11 mouse cellular contexts compared by ENCODE assay signal in genomic region chr14:27096133-27096532, GRCm38 (mm10). TPM values are rescaled to one million over a fixed set of nuclear protein-coding genes. Genes with fewer than 3 reads are reported as not detected.
A peak's percentile ranks its signal among the peaks of the same experiment; 100 is the strongest.
DNase-seq lines count a peak whose midpoint lies in the region; ATAC-seq and TF ChIP-seq lines count a peak whose summit lies in the region.
"Had no signal": no experiment of that assay in that cellular context is flagged by ENCODE, and none has a peak within 500 bp of the region (broad histone marks: within the 10 kb centered on the region; RNA-seq: fewer than 3 reads in every experiment).

No protein-coding gene starts in this region.

- H3K4me3 ChIP-seq in kidney, embryonic 16.5 days (ENCODE audit: low read length): no peak overlapping the region
- H3K4me3 ChIP-seq in stomach, embryonic 16.5 days (replicated peaks; ENCODE audit: low read length): no peak overlapping the region
- H3K4me3 ChIP-seq in stomach, postnatal 0 days (ENCODE audit: low read depth, low read length): no peak overlapping the region
- no peak overlapping the region for H3K4me3 ChIP-seq in embryonic facial prominence, embryonic 10.5 days
- no peak overlapping the region for H3K4me3 ChIP-seq in liver, embryonic 11.5 days (ENCODE audit: low read depth, low read length)
- H3K4me3 ChIP-seq: heart, embryonic 10.5 days; stomach, embryonic 15.5 days had no signal

- 71% methylated on average over 9 of the region's 9 CpGs for WGBS in kidney, embryonic 16.5 days
- 68% methylated on average over 9 of the region's 9 CpGs for WGBS in stomach, embryonic 16.5 days
- WGBS in stomach, postnatal 0 days: 75% methylated on average over 9 of the region's 9 CpGs
- WGBS in embryonic facial prominence, embryonic 10.5 days: 72% methylated on average over 9 of the region's 9 CpGs
- 73% methylated on average over 9 of the region's 9 CpGs for WGBS in liver, embryonic 11.5 days

- no peaks in the 10 kb centered on the region for H3K4me1 ChIP-seq in kidney, embryonic 16.5 days (ENCODE audit: insufficient read depth, low read length)
- no peaks in the 10 kb centered on the region for H3K4me1 ChIP-seq in stomach, embryonic 16.5 days (ENCODE audit: control insufficient read depth, insufficient read depth, low read length)
- no peaks in the 10 kb centered on the region for H3K4me1 ChIP-seq in stomach, postnatal 0 days (replicated peaks; ENCODE audit: control insufficient read depth, insufficient read depth)
- H3K4me1 ChIP-seq in embryonic facial prominence, embryonic 10.5 days: peaks cover 8% of the 10 kb centered on the region
- no peaks in the 10 kb centered on the region for H3K4me1 ChIP-seq in liver, embryonic 11.5 days (replicated peaks; ENCODE audit: control insufficient read depth, insufficient read depth, low read length)
- H3K4me1 ChIP-seq: stomach, embryonic 15.5 days had no signal

- TF ChIP-seq CTCF in stomach, postnatal 0 days (IDR thresholded peaks at IDR 0.05; ENCODE audit: low read depth): no peak

- H3K36me3 ChIP-seq in kidney, embryonic 16.5 days (ENCODE audit: insufficient read depth, low read length): peaks cover 7% of the 10 kb centered on the region; the same call in 1 of the 2 replicates
- peaks cover 4% of the 10 kb centered on the region; the same call in 1 of the 2 replicates for H3K36me3 ChIP-seq in stomach, embryonic 16.5 days (ENCODE audit: control insufficient read depth, insufficient read depth, low read length)
- H3K36me3 ChIP-seq in stomach, postnatal 0 days (ENCODE audit: control insufficient read depth, insufficient read depth, low read length): peaks cover 6% of the 10 kb centered on the region
- peaks cover 91% of the 10 kb centered on the region for H3K36me3 ChIP-seq in embryonic facial prominence, embryonic 10.5 days (replicated peaks)
- no peaks in the 10 kb centered on the region for H3K36me3 ChIP-seq in liver, embryonic 11.5 days (ENCODE audit: control insufficient read depth, insufficient read depth, low read length)

- 0 out of 2 replicates have a peak, but pooled peaks have one; percentile 46 for ATAC-seq in kidney, embryonic 16.5 days (ENCODE audit: low FRiP score, low TSS enrichment)
- ATAC-seq in stomach, embryonic 16.5 days (ENCODE audit: insufficient read depth, low FRiP score): no peak
- no peak; the same call in 1 of the 2 replicates for ATAC-seq in stomach, postnatal 0 days (ENCODE audit: low FRiP score, low TSS enrichment)
- ATAC-seq in liver, embryonic 11.5 days (replicated peaks; ENCODE audit: low FRiP score): no peak

- DNase-seq in kidney, adult 18-20 months: no peak
- DNase-seq in stomach, postnatal 0 days (ENCODE audit: low spot score): no peak
- DNase-seq in embryonic facial prominence, embryonic 10.5 days (ENCODE audit: low spot score): no peak
- DNase-seq in adrenal gland, postnatal 36 days: no peak
- no peak for DNase-seq in liver, embryonic 11.5 days (ENCODE audit: low spot score)

- no peaks in the 10 kb centered on the region for H3K9me3 ChIP-seq in kidney, embryonic 16.5 days (ENCODE audit: low read length)
- no peaks in the 10 kb centered on the region for H3K9me3 ChIP-seq in stomach, embryonic 16.5 days (replicated peaks; ENCODE audit: control insufficient read depth, low read length)
- H3K9me3 ChIP-seq in stomach, postnatal 0 days (ENCODE audit: control insufficient read depth, low read length): no peaks in the 10 kb centered on the region
- H3K9me3 ChIP-seq in embryonic facial prominence, embryonic 10.5 days: no peaks in the 10 kb centered on the region
- H3K9me3 ChIP-seq in liver, embryonic 11.5 days (ENCODE audit: control insufficient read depth, low read length): no peaks in the 10 kb centered on the region
- H3K9me3 ChIP-seq: heart, embryonic 10.5 days; stomach, embryonic 15.5 days had no signal

- no peak overlapping the region for H3K9ac ChIP-seq in kidney, embryonic 16.5 days (replicated peaks; ENCODE audit: low read length)
- peak overlapping the region; percentile 24; the same call in 1 of the 2 replicates for H3K9ac ChIP-seq in stomach, embryonic 16.5 days (ENCODE audit: low read length)
- no peak overlapping the region for H3K9ac ChIP-seq in stomach, postnatal 0 days (ENCODE audit: low read length)
- H3K9ac ChIP-seq in liver, embryonic 11.5 days (ENCODE audit: low read depth, low read length): no peak overlapping the region
- H3K9ac ChIP-seq: stomach, embryonic 15.5 days had no signal

- H3K27me3 ChIP-seq in kidney, embryonic 16.5 days (ENCODE audit: insufficient read depth, low read length): no peaks in the 10 kb centered on the region
- H3K27me3 ChIP-seq in stomach, embryonic 16.5 days (ENCODE audit: control insufficient read depth, insufficient read depth, low read length): no peaks in the 10 kb centered on the region
- H3K27me3 ChIP-seq in stomach, postnatal 0 days (ENCODE audit: control insufficient read depth, insufficient read depth, low read length): no peaks in the 10 kb centered on the region
- H3K27me3 ChIP-seq in embryonic facial prominence, embryonic 10.5 days (replicated peaks; ENCODE audit: low read depth, poor library complexity, severe bottlenecking): no peaks in the 10 kb centered on the region
- no peaks in the 10 kb centered on the region for H3K27me3 ChIP-seq in liver, embryonic 11.5 days (replicated peaks; ENCODE audit: control insufficient read depth, insufficient read depth, low read length)
- H3K27me3 ChIP-seq: stomach, embryonic 15.5 days had no signal

- no peak overlapping the region for H3K4me2 ChIP-seq in kidney, embryonic 16.5 days (replicated peaks; ENCODE audit: low read depth, low read length)
- no peak overlapping the region for H3K4me2 ChIP-seq in stomach, embryonic 16.5 days (ENCODE audit: low read depth, low read length)
- no peak overlapping the region for H3K4me2 ChIP-seq in stomach, postnatal 0 days (replicated peaks; ENCODE audit: low read depth)
- H3K4me2 ChIP-seq in liver, embryonic 11.5 days: no peak overlapping the region
- H3K4me2 ChIP-seq: midbrain, embryonic 11.5 days; stomach, embryonic 15.5 days had no signal

- H3K27ac ChIP-seq in kidney, embryonic 16.5 days (ENCODE audit: low read length): no peak overlapping the region
- no peak overlapping the region for H3K27ac ChIP-seq in stomach, embryonic 16.5 days (ENCODE audit: low read length)
- H3K27ac ChIP-seq in stomach, postnatal 0 days (replicated peaks): no peak overlapping the region
- 0 out of 2 replicates have a peak overlapping the region, but pooled peaks have one; percentile 0 for H3K27ac ChIP-seq in embryonic facial prominence, embryonic 10.5 days (replicated peaks)
- no peak overlapping the region for H3K27ac ChIP-seq in liver, embryonic 11.5 days (ENCODE audit: low read depth, low read length)
- H3K27ac ChIP-seq: heart, embryonic 10.5 days; stomach, embryonic 15.5 days had no signal

- TF ChIP-seq EP300 in stomach, postnatal 0 days (optimal IDR thresholded peaks at IDR 0.05): no peak

RNA-seq across cellular contexts. Expression of gene Arhgef3, which starts 18.6 kb away (rescaled TPM):
- polyA plus RNA-seq in kidney, embryonic 16.5 days (2015; fragmentation: Nextera tagmentation; extraction: Ambion mirVana): 19.2 and 19.6 TPM in 2 replicates
- polyA plus RNA-seq in stomach, embryonic 16.5 days (2015; fragmentation: Nextera tagmentation; extraction: Ambion mirVana): 20.9 and 22.8 TPM in 2 replicates
- 13.1 and 14.1 TPM in 2 replicates for polyA plus RNA-seq in stomach, postnatal 0 days (2015; fragmentation: Nextera tagmentation; extraction: Ambion mirVana)
- polyA plus RNA-seq in embryonic facial prominence, embryonic 10.5 days (2016; fragmentation: Nextera tagmentation; extraction: Ambion mirVana): 3.8 and 4.0 TPM in 2 replicates
- 10 to 100 TPM; 29.9 to 44.1 TPM for total RNA-seq in adrenal gland, postnatal 36 days (2021)
- polyA plus RNA-seq in liver, embryonic 11.5 days (2014; fragmentation: Nextera tagmentation; extraction: Ambion mirVana): 6.4 and 6.8 TPM in 2 replicates

RNA-seq across cellular contexts. Expression of gene Il17rd, which starts 57.4 kb away (rescaled TPM):
- polyA plus RNA-seq in kidney, embryonic 16.5 days (2015; fragmentation: Nextera tagmentation; extraction: Ambion mirVana): 5.4 and 6.3 TPM in 2 replicates
- 2.5 and 2.7 TPM in 2 replicates for polyA plus RNA-seq in stomach, embryonic 16.5 days (2015; fragmentation: Nextera tagmentation; extraction: Ambion mirVana)
- polyA plus RNA-seq in stomach, postnatal 0 days (2015; fragmentation: Nextera tagmentation; extraction: Ambion mirVana): 1.0 and 1.1 TPM in 2 replicates
- polyA plus RNA-seq in embryonic facial prominence, embryonic 10.5 days (2016; fragmentation: Nextera tagmentation; extraction: Ambion mirVana): 9.6 and 10.1 TPM in 2 replicates
- total RNA-seq in adrenal gland, postnatal 36 days (2021): 1 to 10 TPM; 2.9 to 3.4 TPM
- 0.69 and 0.80 TPM in 2 replicates for polyA plus RNA-seq in liver, embryonic 11.5 days (2014; fragmentation: Nextera tagmentation; extraction: Ambion mirVana)
- total RNA-seq: common myeloid progenitor, adult 5-6 weeks had no signal
